Mouse (Mus musculus) E14TG2a.4 (cell line): ENCODE results near the gene Nphs1.

ENCODE experiments used
- H3K27me3 ChIP-seq: 2 replicates; pipeline ENCODE4 v1.6.1; 2014; ENCODE audit warnings: low read length, control low read depth; ENCODE audit not compliant: insufficient read depth
- H3K36me3 ChIP-seq: 2 replicates; pipeline ENCODE4 v1.6.1; 2014; ENCODE audit warnings: low read length, control low read depth; ENCODE audit not compliant: insufficient read depth
- H3K4me1 ChIP-seq: replicated peaks from 2 replicates; pipeline ENCODE4 v1.6.1; 2014; ENCODE audit warnings: low read depth, low read length, control low read depth
- H3K4me3 ChIP-seq: replicated peaks from 2 replicates; pipeline ENCODE4 v1.5.1; 2014; ENCODE audit warnings: mild to moderate bottlenecking, low read length
- H3K9me3 ChIP-seq: 2 replicates; pipeline ENCODE4 v1.6.1; 2014; ENCODE audit warnings: low read length, control low read depth
- CTCF ChIP-seq: conservative IDR thresholded peaks from 2 replicates; pipeline ENCODE4 v1.5.1; 2014; ENCODE audit warnings: low read length
- NANOG ChIP-seq: IDR thresholded peaks from 2 replicates; pipeline ENCODE4 v1.6.1; 2014; ENCODE audit warnings: borderline replicate concordance, low read length, mixed read lengths
- POU5F1 ChIP-seq: IDR thresholded peaks from 2 replicates; pipeline ENCODE4 v1.6.1; 2014; ENCODE audit warnings: low read length, borderline replicate concordance

Nphs1 gene

GRCm38 (mm10) chr7:30533941-30534632 is 76.0 kb downstream of the Nphs1 start:
- Histone ChIP-seq H3K4me1 (peaks cover 25% of the 10 kb centered on the region), H3K4me3 (peak overlapping the region; percentile 85), H3K9me3 (peaks cover 14% of the 10 kb centered on the region), H3K36me3 (peaks cover 20% of the 10 kb centered on the region), H3K27me3 (peaks cover 61% of the 10 kb centered on the region)
- no peak for TF ChIP-seq NANOG
- no peak for TF ChIP-seq POU5F1
- no peak for TF ChIP-seq CTCF

DNA sequence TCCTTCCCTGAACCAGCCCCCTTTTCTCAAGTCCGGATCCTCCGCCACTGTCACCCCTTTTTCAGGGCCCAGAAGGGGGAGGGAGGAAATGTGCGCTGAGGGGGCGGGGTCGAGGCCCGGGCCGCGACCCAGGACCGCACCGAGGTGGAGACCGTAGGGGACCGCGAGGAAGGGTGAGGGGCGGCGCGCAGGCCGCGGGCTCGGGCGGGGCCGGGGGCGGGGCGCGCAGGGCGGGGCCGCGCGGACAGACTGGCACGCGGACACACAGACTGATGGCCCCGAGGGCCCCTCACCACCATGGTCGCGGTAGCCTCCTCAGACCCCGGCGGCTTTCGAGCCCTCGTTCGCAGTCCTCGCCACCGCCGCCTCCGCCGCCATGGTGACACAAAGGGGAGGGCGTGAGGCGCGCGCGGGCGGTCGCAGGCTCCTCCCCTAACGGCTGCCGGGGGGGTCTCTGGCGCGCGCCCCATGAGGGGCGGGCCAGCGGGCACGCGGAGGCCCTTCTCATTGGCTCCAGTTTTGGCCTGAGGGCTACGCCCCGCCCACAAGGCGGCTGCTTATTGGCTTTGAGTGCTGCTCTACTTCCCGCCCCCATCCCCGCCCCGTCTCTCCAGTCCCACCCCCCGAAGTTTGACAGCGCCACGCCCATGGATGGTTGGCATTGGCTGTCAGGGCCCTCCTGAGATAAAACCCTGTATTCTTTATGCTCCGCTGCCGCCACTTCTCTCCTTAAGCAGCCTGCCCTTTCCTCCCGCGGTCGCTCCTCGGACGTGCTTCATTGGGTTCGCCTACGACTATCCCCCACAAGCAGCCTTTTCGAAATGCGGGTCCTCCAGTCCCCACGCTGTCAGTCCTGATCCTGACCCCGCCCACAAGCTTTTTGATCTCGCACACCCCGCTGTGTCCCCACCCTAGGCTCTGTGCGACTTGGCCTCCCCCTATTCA is 76.8 kb downstream of the Nphs1 start, which contains the start of gene Arhgap33:
TSS of gene Arhgap33 (minus strand) at position 428 of the 945 bp plus-strand sequence.
- H3K4me3 ChIP-seq, result peak within 1 kb of the TSS; percentile 85

More for the DNA sequence above, 76.8 kb downstream of the Nphs1 start, which contains the start of gene Arhgap33:
- Histone ChIP-seq H3K4me1 (peaks cover 27% of the 10 kb centered on the region), H3K36me3 (peaks cover 24% of the 10 kb centered on the region), H3K27me3 (peaks cover 56% of the 10 kb centered on the region), H3K9me3 (peaks cover 14% of the 10 kb centered on the region)
- TF ChIP-seq NANOG (no peak), POU5F1 (no peak), CTCF (no peak)
